Mouse (Mus musculus) cerebellum, adult 2 months (tissue): ENCODE data around the gene Trpm8.

ENCODE experiments used
- CTCF ChIP-seq: fragments of 200-500 bp; IDR thresholded peaks from 2 replicates; pipeline ENCODE4 v1.5.1; 2011; ENCODE audit warnings: low read depth, mild to moderate bottlenecking, control low read depth, low read length, moderate library complexity, borderline replicate concordance; ENCODE audit not compliant: insufficient read depth
- POLR2A ChIP-seq: fragments of 200-500 bp; IDR thresholded peaks from 2 replicates; pipeline ENCODE4 v1.6.1; 2011; ENCODE audit warnings: low read length, control low read depth, borderline replicate concordance; ENCODE audit not compliant: insufficient read depth

GRCm38 (mm10) chr1:88267489-88267888, 10.0 kb upstream of the Trpm8 start:
- no peak for TF ChIP-seq POLR2A
- no peak for TF ChIP-seq CTCF
